Mouse (Mus musculus): Measurements from ENCODE around the gene Fam57b. TPM values are rescaled to one million over a fixed set of nuclear protein-coding genes. Genes with fewer than 3 reads are reported as not detected.

Fam57b gene
- polyA plus RNA-seq, 1 experiment, result 108 TPM

GRCm38 (mm10) chr7:126877239-126877638, 79.8 kb downstream of the Fam57b start:
- H3K27ac ChIP-seq (ENCODE audit: insufficient read depth, low read length), result no peak overlapping the region
- H3K4me3 ChIP-seq (ENCODE audit: insufficient read depth, low read length), result no peak overlapping the region
- no peak for TF ChIP-seq POLR2A (IDR thresholded peaks at IDR 0.05; ENCODE audit: extremely low read depth, insufficient read depth, low read length)
- TF ChIP-seq CTCF (IDR thresholded peaks at IDR 0.05; ENCODE audit: extremely low read depth, insufficient read depth, low read length), result no peak
- H3K4me1 ChIP-seq (ENCODE audit: control insufficient read depth, insufficient read depth, low read length), result peaks cover 9% of the 10 kb centered on the region

Other genes with a start within 250 kb of the Fam57b start
- gene Eif3c, start 231.3 kb upstream of the Fam57b start, polyA plus RNA-seq (2012; rRNA removed), result 102 and 103 TPM in 2 replicates
- gene Apobr, start 212.7 kb upstream of the Fam57b start, polyA plus RNA-seq (2012; rRNA removed), result 0.84 and 0.93 TPM in 2 replicates
- 41.8 and 42.3 TPM in 2 replicates for gene Cln3, start 211.9 kb upstream of the Fam57b start, polyA plus RNA-seq (2012; rRNA removed)
- gene Il27, start 202.7 kb upstream of the Fam57b start, polyA plus RNA-seq (2012; rRNA removed), result 0.19 TPM in 1 of 2 replicates, not detected in the other
- gene Nupr1, start 166.8 kb upstream of the Fam57b start, polyA plus RNA-seq (2012; rRNA removed), result 21.6 and 23.1 TPM in 2 replicates
- 38.1 and 43.4 TPM in 2 replicates for gene Sgf29, start 148.4 kb upstream of the Fam57b start, polyA plus RNA-seq (2012; rRNA removed)
- gene Sult1a1, start 121.2 kb upstream of the Fam57b start, polyA plus RNA-seq (2012; rRNA removed), result 14.1 and 16.5 TPM in 2 replicates
- gene Bola2, start 102.3 kb upstream of the Fam57b start, polyA plus RNA-seq (2012; rRNA removed), result 51.2 and 55.8 TPM in 2 replicates
- gene Slx1b, start 101.9 kb upstream of the Fam57b start, polyA plus RNA-seq (2012; rRNA removed), result 31.2 and 33.8 TPM in 2 replicates
- 204 and 218 TPM in 2 replicates for gene Coro1a, start 89.9 kb upstream of the Fam57b start, polyA plus RNA-seq (2012; rRNA removed)
- gene Mapk3, start 38.1 kb upstream of the Fam57b start, polyA plus RNA-seq (2012; rRNA removed), result 246 and 283 TPM in 2 replicates
- 2.5 and 3.1 TPM in 2 replicates for gene Gdpd3, start 31.3 kb upstream of the Fam57b start, polyA plus RNA-seq (2012; rRNA removed)
- gene Ypel3, start 20.7 kb upstream of the Fam57b start, polyA plus RNA-seq (2012; rRNA removed), result 539 and 545 TPM in 2 replicates
- gene Tbx6, start 16.2 kb upstream of the Fam57b start, polyA plus RNA-seq (2012; rRNA removed), result 1.4 and 1.6 TPM in 2 replicates
- 75.4 and 77.7 TPM in 2 replicates for gene Ppp4c, start 5.2 kb upstream of the Fam57b start, polyA plus RNA-seq (2012; rRNA removed)
- 0.67 TPM in 1 of 2 replicates, not detected in the other for gene 4930451I11Rik, start 34.0 kb downstream of the Fam57b start, polyA plus RNA-seq (2012; rRNA removed)
- 45.9 and 52.6 TPM in 2 replicates for gene Doc2a, start 49.7 kb downstream of the Fam57b start, polyA plus RNA-seq (2012; rRNA removed)
- 58.5 and 69.2 TPM in 2 replicates for gene Hirip3, start 64.3 kb downstream of the Fam57b start, polyA plus RNA-seq (2012; rRNA removed)
- gene Ino80e, start 64.7 kb downstream of the Fam57b start, polyA plus RNA-seq (2012; rRNA removed), result 55.6 and 59.3 TPM in 2 replicates
- gene Taok2, start 87.0 kb downstream of the Fam57b start, polyA plus RNA-seq (2012; rRNA removed), result 103 and 104 TPM in 2 replicates
- 31.9 and 35.9 TPM in 2 replicates for gene Tmem219, start 125.2 kb downstream of the Fam57b start, polyA plus RNA-seq (2012; rRNA removed)
- gene Kctd13, start 131.2 kb downstream of the Fam57b start, polyA plus RNA-seq (2012; rRNA removed), result 188 and 198 TPM in 2 replicates
- gene Asphd1, start 151.9 kb downstream of the Fam57b start, polyA plus RNA-seq (2012; rRNA removed), result 55.7 and 63.8 TPM in 2 replicates
- gene Sez6l2, start 152.9 kb downstream of the Fam57b start, polyA plus RNA-seq (2012; rRNA removed), result 236 and 261 TPM in 2 replicates
- gene Cdipt, start 178.2 kb downstream of the Fam57b start, polyA plus RNA-seq (2012; rRNA removed), result 252 and 253 TPM in 2 replicates
- gene Cdiptos, start 178.4 kb downstream of the Fam57b start, polyA plus RNA-seq (2012; rRNA removed), result 1.1 and 2.0 TPM in 2 replicates
- 8.0 and 8.2 TPM in 2 replicates for gene Mvp, start 217.0 kb downstream of the Fam57b start, polyA plus RNA-seq (2012; rRNA removed)
- gene Pagr1b, start 218.8 kb downstream of the Fam57b start, polyA plus RNA-seq (2012; rRNA removed), result 1.8 and 2.2 TPM in 2 replicates
- gene Pagr1a, start 219.7 kb downstream of the Fam57b start, polyA plus RNA-seq (2012; rRNA removed), result 41.1 and 50.4 TPM in 2 replicates
- 97.1 and 109 TPM in 2 replicates for gene Gm42742, start 223.4 kb downstream of the Fam57b start, polyA plus RNA-seq (2012; rRNA removed)
- 371 and 405 TPM in 2 replicates for gene Prrt2, start 223.5 kb downstream of the Fam57b start, polyA plus RNA-seq (2012; rRNA removed)
- 157 and 173 TPM in 2 replicates for gene Maz, start 229.4 kb downstream of the Fam57b start, polyA plus RNA-seq (2012; rRNA removed)
- gene Kif22, start 244.8 kb downstream of the Fam57b start, polyA plus RNA-seq (2012; rRNA removed), result 8.6 and 10.1 TPM in 2 replicates